Mouse (Mus musculus) ES-Bruce4 (cell line): ENCODE measurements around the gene Cnpy3.

Experiments
- CTCF ChIP-seq: IDR thresholded peaks from one replicate; pipeline ENCODE4 v1.8.1; 2011; ENCODE audit warnings: low read depth, low read length
- EP300 ChIP-seq: IDR thresholded peaks from 2 replicates; pipeline ENCODE4 v1.6.1; 2011; ENCODE audit warnings: low read depth, low read length; ENCODE audit not compliant: insufficient read depth
- POLR2A ChIP-seq: IDR thresholded peaks from one replicate; pipeline ENCODE4 v1.8.1; 2011; ENCODE audit warnings: low read length; ENCODE audit not compliant: insufficient read depth

GRCm38 (mm10) chr17:46702100-46702499 is 49.9 kb downstream of the Cnpy3 start:
- TF ChIP-seq POLR2A: no peak
- no peak for TF ChIP-seq CTCF
- no peak for TF ChIP-seq EP300
